Mouse (Mus musculus): ENCODE results near the gene Tbc1d10a.
A peak's percentile ranks its signal among the peaks of the same experiment; 100 is the strongest.

The Tbc1d10a gene

GRCm38 (mm10) chr11:4186486-4187317 is at the start of gene Tbc1d10a:
TSS of gene Tbc1d10a (plus strand) at chr11:4186789.
- peak; percentile 97 to 98 for DNase-seq

GRCm38 (mm10) chr11:4138964-4139363 is 47.6 kb upstream of the Tbc1d10a start:
- DNase-seq: no peak

GRCm38 (mm10) chr11:4141505-4141904 is 45.1 kb upstream of the Tbc1d10a start:
- DNase-seq: no peak

GRCm38 (mm10) chr11:4142352-4142751 is 44.2 kb upstream of the Tbc1d10a start:
- no peak for DNase-seq

GRCm38 (mm10) chr11:4143281-4144062 is 43.1 kb upstream of the Tbc1d10a start:
- no peak for DNase-seq

- no peak for DNase-seq
Observed at GRCm38 (mm10) chr11:4146381-4146780, 40.2 kb upstream of the Tbc1d10a start.

- DNase-seq: no peak
Observed at GRCm38 (mm10) chr11:4147098-4147497, 39.5 kb upstream of the Tbc1d10a start.

GRCm38 (mm10) chr11:4148120-4148519 is 38.5 kb upstream of the Tbc1d10a start:
- no peak for DNase-seq

- no peak for DNase-seq
Observed at GRCm38 (mm10) chr11:4148536-4149156, 37.9 kb upstream of the Tbc1d10a start.

- DNase-seq: no peak
Observed at GRCm38 (mm10) chr11:4149886-4150285, 36.7 kb upstream of the Tbc1d10a start.

GRCm38 (mm10) chr11:4153694-4154093 is 32.9 kb upstream of the Tbc1d10a start:
- DNase-seq: no peak

GRCm38 (mm10) chr11:4155641-4156040 is 30.9 kb upstream of the Tbc1d10a start:
- no peak for DNase-seq

GRCm38 (mm10) chr11:4158676-4159075 is 27.9 kb upstream of the Tbc1d10a start:
- DNase-seq: no peak

- peak; percentile 87 to 93 for DNase-seq
Observed at GRCm38 (mm10) chr11:4159808-4160708, 26.5 kb upstream of the Tbc1d10a start, which contains the start of the genes Ccdc157 and Sf3a1. TSS of gene Ccdc157 (minus strand) at chr11:4160293. TSS of gene Sf3a1 (plus strand) at chr11:4160350.

- DNase-seq: no peak
Observed at GRCm38 (mm10) chr11:4160758-4161480, 25.7 kb upstream of the Tbc1d10a start.

GRCm38 (mm10) chr11:4164701-4165100 is 21.9 kb upstream of the Tbc1d10a start:
- DNase-seq: no peak

GRCm38 (mm10) chr11:4166467-4167090 is 20.0 kb upstream of the Tbc1d10a start:
- no peak for DNase-seq

GRCm38 (mm10) chr11:4174586-4174985 is 12.0 kb upstream of the Tbc1d10a start:
- no peak for DNase-seq

- no peak for DNase-seq
Observed at GRCm38 (mm10) chr11:4177716-4178115, 8.9 kb upstream of the Tbc1d10a start.

GRCm38 (mm10) chr11:4182061-4182460 is 4.5 kb upstream of the Tbc1d10a start:
- DNase-seq: no peak

- no peak for DNase-seq
Observed at GRCm38 (mm10) chr11:4183511-4183910, 3.1 kb upstream of the Tbc1d10a start.

Measured in spleen, adult 18-20 months (tissue).